Mouse (Mus musculus): ENCODE measurements at regions not wholly inside any gene's neighbourhood (a gene's known extent, or its start where the extent isn't known, plus 50 kb on each side); places are given as distances from the start of the nearest gene placed in this dataset.
A peak's percentile ranks its signal among the peaks of the same experiment; 100 is the strongest.

DNA sequence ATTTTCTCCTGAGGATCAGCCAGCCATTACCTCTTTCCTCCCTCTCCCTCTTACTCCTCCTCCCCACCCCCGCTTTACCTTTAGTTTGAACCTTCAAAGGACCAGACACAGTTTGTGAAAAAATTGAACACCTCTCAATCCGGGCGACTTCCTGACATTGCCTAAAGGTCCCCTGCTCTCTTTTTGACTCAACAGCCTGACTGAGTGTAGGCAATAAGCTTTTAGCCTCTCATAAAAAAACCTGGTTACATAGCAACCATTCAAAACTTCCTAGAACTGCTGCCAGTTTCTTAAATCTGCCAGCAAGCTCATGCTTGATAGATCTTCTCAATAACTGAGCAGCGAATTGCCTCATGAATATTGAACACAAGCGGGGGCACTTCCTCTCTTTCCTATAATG lies 71.7 kb downstream of the Zfp945 start:
- Histone ChIP-seq H3K4me3 (ENCODE audit: low read depth, low read length) (no peak overlapping the region), H3K4me2 (replicated peaks; ENCODE audit: low read depth) (no peak overlapping the region), H3K9ac (ENCODE audit: low read length) (no peak overlapping the region), H3K4me1 (replicated peaks; ENCODE audit: control insufficient read depth, insufficient read depth) (no peaks in the 10 kb centered on the region), H3K27me3 (ENCODE audit: control insufficient read depth, insufficient read depth, low read length) (no peaks in the 10 kb centered on the region), H3K9me3 (ENCODE audit: control insufficient read depth, low read length) (no peaks in the 10 kb centered on the region), H3K36me3 (ENCODE audit: control insufficient read depth, insufficient read depth, low read length) (0 out of 2 replicates have a peak, but pooled peaks cover 2% of the 10 kb centered on the region), H3K27ac (replicated peaks) (no peak overlapping the region)
- DNase-seq (ENCODE audit: low spot score): no peak
- 78% methylated on average over 5 of the region's 5 CpGs for WGBS
- ATAC-seq (ENCODE audit: low FRiP score, low TSS enrichment): no peak
- TF ChIP-seq CTCF (IDR thresholded peaks at IDR 0.05; ENCODE audit: low read depth): no peak
- TF ChIP-seq EP300 (optimal IDR thresholded peaks at IDR 0.05): no peak

DNA sequence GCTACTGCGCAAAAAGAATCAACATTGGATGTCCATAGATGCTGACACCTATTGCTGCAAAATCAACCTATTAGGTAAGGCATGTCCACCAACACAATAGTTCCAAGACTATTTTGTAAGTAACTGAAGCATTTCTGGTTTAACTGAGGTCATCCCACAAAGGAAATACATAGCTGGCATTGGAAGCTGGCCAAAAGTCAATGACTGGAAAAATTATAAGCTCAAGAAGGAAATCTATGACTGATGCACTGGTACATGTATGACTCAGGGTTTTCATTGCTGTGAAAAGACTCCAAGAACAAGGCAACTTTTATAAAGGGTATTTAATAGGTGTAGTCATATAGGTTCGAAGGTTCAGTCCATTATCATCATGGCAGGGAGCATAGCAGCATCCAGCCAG lies 82.5 kb downstream of the Zfp945 start:
- Histone ChIP-seq H3K4me2 (replicated peaks; ENCODE audit: low read depth) (no peak overlapping the region), H3K4me3 (ENCODE audit: low read depth, low read length) (no peak overlapping the region), H3K27me3 (ENCODE audit: control insufficient read depth, insufficient read depth, low read length) (no peaks in the 10 kb centered on the region), H3K4me1 (replicated peaks; ENCODE audit: control insufficient read depth, insufficient read depth) (no peaks in the 10 kb centered on the region), H3K36me3 (ENCODE audit: control insufficient read depth, insufficient read depth, low read length) (no peaks in the 10 kb centered on the region), H3K9ac (ENCODE audit: low read length) (no peak overlapping the region), H3K27ac (replicated peaks) (no peak overlapping the region), H3K9me3 (ENCODE audit: control insufficient read depth, low read length) (0 out of 2 replicates have a peak, but pooled peaks cover 2% of the 10 kb centered on the region)
- DNase-seq (ENCODE audit: low spot score) (no peak), ATAC-seq (ENCODE audit: low FRiP score, low TSS enrichment) (no peak)
- 92% methylated on average over 2 of the region's 2 CpGs for WGBS
- TF ChIP-seq CTCF (IDR thresholded peaks at IDR 0.05; ENCODE audit: low read depth) (no peak), EP300 (optimal IDR thresholded peaks at IDR 0.05) (no peak)

DNA sequence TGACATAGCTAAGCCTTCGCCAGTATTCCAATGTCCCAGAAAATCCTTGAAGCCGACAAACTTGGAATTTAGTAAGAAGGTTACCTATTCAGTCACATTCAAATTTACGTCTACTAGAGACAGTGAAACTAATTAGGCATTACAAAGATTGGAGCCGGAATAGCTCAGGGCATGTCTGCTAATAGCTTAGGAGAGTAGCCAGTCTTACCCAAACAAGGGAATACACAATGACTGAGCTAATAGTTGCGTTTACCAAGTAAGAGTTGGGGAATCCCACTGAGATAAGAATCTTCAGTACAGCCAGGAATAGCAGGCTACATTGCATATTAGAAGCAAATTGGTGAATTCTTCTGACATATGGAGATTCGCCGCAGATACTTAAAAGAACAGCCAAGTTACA lies 121.2 kb downstream of the Zfp945 start:
- H3K4me3 ChIP-seq (ENCODE audit: low read depth, low read length): no peak overlapping the region
- ATAC-seq (ENCODE audit: low FRiP score, low TSS enrichment) (no peak), DNase-seq (ENCODE audit: low spot score) (no peak)
- no peaks in the 10 kb centered on the region for H3K36me3 ChIP-seq (ENCODE audit: control insufficient read depth, insufficient read depth, low read length)
- H3K9me3 ChIP-seq (ENCODE audit: control insufficient read depth, low read length): no peaks in the 10 kb centered on the region
- H3K27me3 ChIP-seq (ENCODE audit: control insufficient read depth, insufficient read depth, low read length): no peaks in the 10 kb centered on the region
- H3K27ac ChIP-seq (replicated peaks): no peak overlapping the region
- H3K9ac ChIP-seq (ENCODE audit: low read length): no peak overlapping the region
- no peaks in the 10 kb centered on the region for H3K4me1 ChIP-seq (replicated peaks; ENCODE audit: control insufficient read depth, insufficient read depth)
- 61% methylated on average over 7 of the region's 7 CpGs for WGBS
- TF ChIP-seq CTCF (IDR thresholded peaks at IDR 0.05; ENCODE audit: low read depth): no peak
- no peak for TF ChIP-seq EP300 (optimal IDR thresholded peaks at IDR 0.05)
- no peak overlapping the region for H3K4me2 ChIP-seq (replicated peaks; ENCODE audit: low read depth)

DNA sequence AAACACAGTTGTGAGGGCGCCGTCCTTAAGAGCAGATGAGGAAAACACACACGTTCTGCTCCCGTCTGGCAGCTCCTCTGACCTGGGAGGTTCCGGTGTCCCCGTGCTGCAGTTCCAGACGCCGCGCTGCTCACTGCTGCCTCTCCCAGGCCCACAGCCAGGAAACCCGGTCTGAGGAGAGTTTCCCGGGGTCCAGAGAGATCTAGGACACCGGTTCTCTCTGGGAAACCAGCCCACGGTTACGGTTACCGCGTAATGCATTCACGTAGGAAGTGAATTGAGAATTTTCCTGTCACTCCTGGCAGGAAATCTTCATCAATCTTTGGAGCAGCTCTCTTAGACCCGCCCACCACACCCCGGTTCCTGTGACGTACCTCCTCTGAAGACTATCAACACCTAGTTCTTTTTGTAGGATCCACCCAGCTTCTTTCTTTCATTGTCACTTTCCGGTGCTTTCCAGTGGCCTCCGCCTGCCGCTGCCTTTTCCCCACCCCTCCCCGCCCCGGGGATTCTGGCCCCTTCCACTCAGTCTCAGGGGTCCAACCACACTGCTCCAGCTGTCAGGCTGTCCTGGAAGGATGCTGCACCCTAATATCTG lies 127.3 kb downstream of the Zfp945 start:
- H3K27me3 ChIP-seq (ENCODE audit: control insufficient read depth, insufficient read depth, low read length): no peaks in the 10 kb centered on the region
- H3K27ac ChIP-seq (replicated peaks): peak overlapping the region; percentile 46; the same call in 1 of the 2 replicates
- ATAC-seq (ENCODE audit: low FRiP score, low TSS enrichment) (peak; percentile 86), DNase-seq (ENCODE audit: low spot score) (peak; percentile 69)
- H3K9ac ChIP-seq (ENCODE audit: low read length): peak overlapping the region; percentile 71
- no peaks in the 10 kb centered on the region for H3K4me1 ChIP-seq (replicated peaks; ENCODE audit: control insufficient read depth, insufficient read depth)
- H3K9me3 ChIP-seq (ENCODE audit: control insufficient read depth, low read length): no peaks in the 10 kb centered on the region
- no peaks in the 10 kb centered on the region for H3K36me3 ChIP-seq (ENCODE audit: control insufficient read depth, insufficient read depth, low read length)
- TF ChIP-seq CTCF (IDR thresholded peaks at IDR 0.05; ENCODE audit: low read depth): peak; percentile 36
- no peak for TF ChIP-seq EP300 (optimal IDR thresholded peaks at IDR 0.05)
- peak overlapping the region; percentile 63 for H3K4me3 ChIP-seq (ENCODE audit: low read depth, low read length)
- under 1% methylated on average over 25 of the region's 25 CpGs for WGBS
- H3K4me2 ChIP-seq (replicated peaks; ENCODE audit: low read depth): peak overlapping the region; percentile 69

DNA sequence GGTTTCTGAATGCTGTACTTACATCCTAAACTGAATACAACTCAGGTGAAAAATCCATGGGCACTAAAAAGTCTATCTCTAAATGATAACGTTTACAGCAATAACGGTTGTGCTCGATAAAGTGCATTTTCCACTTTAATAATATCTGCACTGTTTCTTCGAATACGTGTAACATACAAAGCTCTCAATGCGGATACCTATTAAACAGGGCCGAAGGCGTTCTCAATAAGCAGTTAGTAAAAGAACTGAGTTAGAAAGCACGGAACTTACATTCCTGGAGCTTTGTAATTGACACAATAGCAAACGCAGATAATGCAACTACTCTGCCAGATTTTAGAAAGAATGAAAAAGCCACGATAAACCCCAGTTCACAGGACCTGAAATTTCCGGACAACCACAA lies 127.8 kb downstream of the Zfp945 start:
- Histone ChIP-seq H3K27me3 (ENCODE audit: control insufficient read depth, insufficient read depth, low read length) (no peaks in the 10 kb centered on the region), H3K4me2 (replicated peaks; ENCODE audit: low read depth) (peak overlapping the region; percentile 69), H3K27ac (replicated peaks) (peak overlapping the region; percentile 46; the same call in 1 of the 2 replicates), H3K4me3 (ENCODE audit: low read depth, low read length) (peak overlapping the region; percentile 63), H3K9me3 (ENCODE audit: control insufficient read depth, low read length) (no peaks in the 10 kb centered on the region), H3K4me1 (replicated peaks; ENCODE audit: control insufficient read depth, insufficient read depth) (no peaks in the 10 kb centered on the region), H3K9ac (ENCODE audit: low read length) (peak overlapping the region; percentile 71), H3K36me3 (ENCODE audit: control insufficient read depth, insufficient read depth, low read length) (no peaks in the 10 kb centered on the region)
- TF ChIP-seq CTCF (IDR thresholded peaks at IDR 0.05; ENCODE audit: low read depth) (no peak), EP300 (optimal IDR thresholded peaks at IDR 0.05) (no peak)
- ATAC-seq (ENCODE audit: low FRiP score, low TSS enrichment) (no peak), DNase-seq (ENCODE audit: low spot score) (no peak)
- 6% methylated on average over 12 of the region's 12 CpGs for WGBS

DNA sequence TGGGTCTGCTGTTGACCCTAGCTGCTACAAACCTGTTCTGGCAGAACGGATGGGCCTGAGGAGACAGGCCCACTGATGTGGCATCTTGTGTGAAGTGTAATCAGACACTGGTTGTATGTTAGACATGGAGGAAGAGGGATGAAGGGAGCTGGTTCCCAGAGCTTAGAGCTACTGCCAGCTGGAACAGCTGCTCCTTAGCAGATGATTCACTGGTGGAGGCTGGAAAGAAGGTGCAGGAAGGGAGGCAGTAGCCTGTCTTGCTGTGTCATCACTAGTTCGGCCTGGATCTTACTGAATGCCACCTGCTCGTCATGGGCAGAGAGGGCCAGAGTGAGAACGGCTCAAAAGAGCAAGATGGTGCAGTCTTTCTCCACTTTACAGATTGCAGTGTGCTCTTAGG lies 130.6 kb downstream of the Zfp945 start:
- Histone ChIP-seq H3K27ac (replicated peaks) (no peak overlapping the region), H3K36me3 (ENCODE audit: control insufficient read depth, insufficient read depth, low read length) (no peaks in the 10 kb centered on the region), H3K4me1 (replicated peaks; ENCODE audit: control insufficient read depth, insufficient read depth) (no peaks in the 10 kb centered on the region), H3K4me3 (ENCODE audit: low read depth, low read length) (no peak overlapping the region), H3K9ac (ENCODE audit: low read length) (no peak overlapping the region), H3K4me2 (replicated peaks; ENCODE audit: low read depth) (no peak overlapping the region), H3K27me3 (ENCODE audit: control insufficient read depth, insufficient read depth, low read length) (no peaks in the 10 kb centered on the region), H3K9me3 (ENCODE audit: control insufficient read depth, low read length) (no peaks in the 10 kb centered on the region)
- ATAC-seq (ENCODE audit: low FRiP score, low TSS enrichment): no peak
- DNase-seq (ENCODE audit: low spot score): no peak
- 91% methylated on average over 4 of the region's 4 CpGs for WGBS
- TF ChIP-seq EP300 (optimal IDR thresholded peaks at IDR 0.05) (no peak), CTCF (IDR thresholded peaks at IDR 0.05; ENCODE audit: low read depth) (no peak)
